Mouse (Mus musculus): ENCODE results near the gene 1700023F06Rik.

The 1700023F06Rik gene

GRCm38 (mm10) chr11:103181349-103181748 lies 27.0 kb downstream of the 1700023F06Rik start:
- DNase-seq (ENCODE audit: inconsistent ontology term): no peak

GRCm38 (mm10) chr11:103180426-103180825 lies 27.9 kb downstream of the 1700023F06Rik start:
- no peak for DNase-seq (ENCODE audit: inconsistent ontology term)

GRCm38 (mm10) chr11:103178748-103179147 lies 29.6 kb downstream of the 1700023F06Rik start:
- no peak for DNase-seq (ENCODE audit: inconsistent ontology term)

- no peak for DNase-seq (ENCODE audit: inconsistent ontology term)
These were observed 30.4 kb downstream of the 1700023F06Rik start for GRCm38 (mm10) chr11:103177815-103178485.

- no peak for DNase-seq (ENCODE audit: inconsistent ontology term)
These were observed 31.1 kb downstream of the 1700023F06Rik start for GRCm38 (mm10) chr11:103177216-103177615.

- no peak for DNase-seq (ENCODE audit: inconsistent ontology term)
These were observed 31.8 kb downstream of the 1700023F06Rik start for GRCm38 (mm10) chr11:103176510-103176909.

GRCm38 (mm10) chr11:103175688-103176442 lies 32.5 kb downstream of the 1700023F06Rik start:
- no peak for DNase-seq (ENCODE audit: inconsistent ontology term)

GRCm38 (mm10) chr11:103174891-103175391 lies 33.4 kb downstream of the 1700023F06Rik start:
- DNase-seq (ENCODE audit: inconsistent ontology term): peak; percentile 73

- DNase-seq (ENCODE audit: inconsistent ontology term): peak; percentile 65
These were observed 33.9 kb downstream of the 1700023F06Rik start for GRCm38 (mm10) chr11:103174411-103174832.

GRCm38 (mm10) chr11:103173771-103174344 lies 34.5 kb downstream of the 1700023F06Rik start:
- no peak for DNase-seq (ENCODE audit: inconsistent ontology term)

- DNase-seq (ENCODE audit: inconsistent ontology term): no peak
These were observed 35.2 kb downstream of the 1700023F06Rik start for GRCm38 (mm10) chr11:103173041-103173770.

GRCm38 (mm10) chr11:103172392-103173040 lies 35.8 kb downstream of the 1700023F06Rik start:
- no peak for DNase-seq (ENCODE audit: inconsistent ontology term)

GRCm38 (mm10) chr11:103171703-103172391 lies 36.5 kb downstream of the 1700023F06Rik start:
- no peak for DNase-seq (ENCODE audit: inconsistent ontology term)

GRCm38 (mm10) chr11:103171286-103171620 lies 37.1 kb downstream of the 1700023F06Rik start:
- no peak for DNase-seq (ENCODE audit: inconsistent ontology term)

GRCm38 (mm10) chr11:103170494-103171285 lies 37.7 kb downstream of the 1700023F06Rik start, which contains the start of gene Fmnl1:
Fmnl1 (plus strand) TSS chr11:103171107.
- peak; percentile 49 for DNase-seq (ENCODE audit: inconsistent ontology term)

GRCm38 (mm10) chr11:103170111-103170493 lies 38.3 kb downstream of the 1700023F06Rik start:
- no peak for DNase-seq (ENCODE audit: inconsistent ontology term)

- DNase-seq (ENCODE audit: inconsistent ontology term): no peak
These were observed 38.7 kb downstream of the 1700023F06Rik start for GRCm38 (mm10) chr11:103169664-103170063.

GRCm38 (mm10) chr11:103168690-103169390 lies 39.5 kb downstream of the 1700023F06Rik start:
- DNase-seq (ENCODE audit: inconsistent ontology term): peak; percentile 54

- no peak for DNase-seq (ENCODE audit: inconsistent ontology term)
These were observed 44.0 kb downstream of the 1700023F06Rik start for GRCm38 (mm10) chr11:103164391-103164790.
